Mouse (Mus musculus) midbrain, embryonic 13.5 days (tissue): ENCODE results near the gene Klhl15. TPM values are rescaled to one million over a fixed set of nuclear protein-coding genes. Genes with fewer than 3 reads are reported as not detected.
"Not testable (repeated sequence)": the region's sequence is repeated elsewhere in the genome, so short reads cannot be mapped to it uniquely, and the experiment has no call there.

Experiments used
- ATAC-seq: fragments of 200-750 bp; cut with Nextera tagmentation; 2 replicates; pipeline ENCODE4 v1.8.0; 2017; ENCODE audit warnings: mild to moderate bottlenecking, moderate TSS enrichment, moderate library complexity
- H3K27ac ChIP-seq: fragments of 300-500 bp; sonication (generic); 2 replicates; pipeline ENCODE4 v1.5.1; 2015; ENCODE audit warnings: inconsistent platforms, mild to moderate bottlenecking, moderate library complexity
- H3K27me3 ChIP-seq: fragments of 300-500 bp; sonication (generic); 2 replicates; pipeline ENCODE4 v1.6.1; 2015; ENCODE audit warnings: mild to moderate bottlenecking, inconsistent platforms
- H3K36me3 ChIP-seq: fragments of 300-500 bp; sonication (generic); 2 replicates; pipeline ENCODE4 v1.6.1; 2015; ENCODE audit warnings: mild to moderate bottlenecking, inconsistent platforms
- H3K4me1 ChIP-seq: fragments of 300-500 bp; sonication (generic); replicated peaks from 2 replicates; pipeline ENCODE4 v1.6.1; 2015; ENCODE audit warnings: inconsistent platforms
- H3K4me2 ChIP-seq: fragments of 300-500 bp; sonication (generic); replicated peaks from 2 replicates; pipeline ENCODE4 v1.6.1; 2015; ENCODE audit warnings: moderate library complexity, mild to moderate bottlenecking, inconsistent platforms
- H3K4me3 ChIP-seq: fragments of 300-500 bp; sonication (generic); replicated peaks from 2 replicates; pipeline ENCODE4 v1.5.1; 2015; ENCODE audit warnings: mild to moderate bottlenecking, inconsistent platforms
- H3K9ac ChIP-seq: fragments of 300-500 bp; sonication (generic); replicated peaks from 2 replicates; pipeline ENCODE4 v1.6.1; 2015; ENCODE audit warnings: mild to moderate bottlenecking, inconsistent platforms
- H3K9me3 ChIP-seq: fragments of 300-500 bp; sonication (generic); 2 replicates; pipeline ENCODE4 v1.6.1; 2016; ENCODE audit warnings: mild to moderate bottlenecking, inconsistent platforms
- WGBS: fragments of 180-500 bp; shearing (Covaris S2); methylation state at CpG from one replicate; pipeline ENCODE4 v1.1.7; 2015; 5-methylcytosine and 5-hydroxymethylcytosine counted together
- polyA plus RNA-seq: library from polyadenylated mRNA; unstranded; fragments of >200 nt; fragmentation: Nextera tagmentation; extraction: Ambion mirVana; gene quantifications from 2 replicates; pipeline ENCODE4 v1.2.1, GENCODE M21; 2015

The Klhl15 gene
- 10.5 and 11.1 TPM in 2 replicates for polyA plus RNA-seq

DNA sequence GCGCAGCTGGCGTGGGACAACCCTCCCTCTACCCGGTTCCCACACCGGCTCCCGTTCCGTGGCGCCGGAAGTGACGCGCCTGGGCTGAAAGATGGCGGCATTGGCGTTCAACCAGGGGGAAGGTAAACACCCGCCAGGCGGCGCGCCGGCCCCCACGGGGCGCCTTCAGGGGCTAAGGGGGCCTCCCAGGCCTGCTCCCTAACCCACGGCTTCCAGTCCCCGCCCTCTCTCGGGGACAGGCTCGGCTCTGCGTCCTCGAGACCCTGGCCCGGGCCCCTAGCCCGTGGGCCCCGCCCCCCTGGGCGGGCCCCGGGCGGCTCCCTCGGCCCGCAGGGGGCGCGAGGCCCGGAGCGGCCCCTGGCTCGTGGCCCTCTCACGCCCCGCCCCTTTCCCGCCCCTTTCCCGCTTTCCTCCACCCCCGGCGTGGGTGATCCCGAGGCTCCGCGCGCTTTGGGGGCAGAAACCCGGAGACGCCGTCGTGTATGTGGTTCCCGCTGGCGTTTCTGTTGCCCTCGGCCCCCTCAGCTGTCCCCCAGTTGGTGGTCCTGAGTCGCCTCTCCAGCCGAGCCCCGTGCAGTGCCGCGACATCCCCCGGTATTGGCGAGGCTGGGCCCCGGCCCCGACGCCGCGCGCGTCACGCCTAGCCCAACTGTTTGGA, at the start of gene Klhl15:
Klhl15 (plus strand) TSS at position 68 of the 658 bp plus-strand sequence.
- Histone ChIP-seq H3K36me3 (no peaks in the 10 kb centered on the region), H3K4me1 (no peaks in the 10 kb centered on the region), H3K27ac (peak within 1 kb of the TSS; percentile 89), H3K9ac (peak within 1 kb of the TSS; percentile 74), H3K27me3 (peaks cover 89% of the 10 kb centered on the region), H3K9me3 (no peaks in the 10 kb centered on the region), H3K4me2 (peak within 1 kb of the TSS; percentile 54), H3K4me3 (peak within 1 kb of the TSS; percentile 66)
- peak; percentile 98 for ATAC-seq
- WGBS = 18% methylated on average over 39 of the region's 70 CpGs

DNA sequence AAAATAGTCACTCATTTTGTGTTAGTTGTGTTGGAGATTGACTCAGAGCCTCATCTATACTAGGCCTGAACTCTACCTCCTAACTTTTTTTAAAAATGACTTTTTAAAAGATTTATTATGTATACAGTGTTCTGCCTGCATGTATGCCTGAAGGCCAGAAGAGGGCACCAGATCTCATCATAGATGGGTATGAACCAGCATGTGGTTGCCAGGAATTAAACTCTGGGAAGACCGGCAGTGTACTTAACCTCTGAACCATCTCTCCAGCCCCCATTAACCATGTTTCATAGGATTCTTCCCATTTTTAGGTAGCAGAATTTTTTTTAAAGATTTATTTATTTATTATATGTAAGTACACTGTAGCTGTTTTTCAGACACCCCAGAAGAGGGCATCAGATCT, 49.2 kb upstream of the Klhl15 start:
- no peak for ATAC-seq
- H3K4me1 ChIP-seq = 0 out of 2 replicates have a peak, but pooled peaks cover 2% of the 10 kb centered on the region
- H3K27me3 ChIP-seq = peaks cover 37% of the 10 kb centered on the region
- WGBS = 61% methylated on average over 1 of the region's 1 CpGs
- no peak overlapping the region for H3K4me2 ChIP-seq
- H3K9me3 ChIP-seq = no peaks in the 10 kb centered on the region
- H3K27ac ChIP-seq = no peak overlapping the region
- no peak overlapping the region for H3K9ac ChIP-seq
- H3K36me3 ChIP-seq = no peaks in the 10 kb centered on the region
- H3K4me3 ChIP-seq = no peak overlapping the region

DNA sequence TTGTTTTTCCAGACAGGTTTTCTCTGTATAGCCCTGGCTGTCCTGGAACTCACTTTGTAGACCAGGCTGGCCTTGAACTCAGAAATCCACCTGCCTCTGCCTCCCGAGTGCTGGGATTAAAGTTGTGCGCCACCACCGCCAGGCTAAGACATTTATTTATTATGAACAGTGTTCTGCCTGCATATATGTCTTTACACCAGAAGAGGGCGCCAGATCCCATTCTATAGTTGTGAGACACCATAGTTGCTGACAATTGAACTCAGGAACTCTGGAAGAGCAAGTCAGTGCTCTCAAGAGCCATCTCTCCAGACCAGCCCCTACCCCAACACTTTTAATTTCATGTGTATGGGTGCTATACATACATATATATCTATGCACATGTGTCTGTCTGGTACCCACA, 40.5 kb upstream of the Klhl15 start:
- not testable (repeated sequence) for H3K4me1 ChIP-seq, ATAC-seq, H3K27me3 ChIP-seq, H3K4me3 ChIP-seq, H3K4me2 ChIP-seq, H3K27ac ChIP-seq, H3K9me3 ChIP-seq, H3K9ac ChIP-seq
- peaks cover 57% of the 10 kb centered on the region for H3K36me3 ChIP-seq
- 71% methylated on average over 4 of the region's 4 CpGs for WGBS

DNA sequence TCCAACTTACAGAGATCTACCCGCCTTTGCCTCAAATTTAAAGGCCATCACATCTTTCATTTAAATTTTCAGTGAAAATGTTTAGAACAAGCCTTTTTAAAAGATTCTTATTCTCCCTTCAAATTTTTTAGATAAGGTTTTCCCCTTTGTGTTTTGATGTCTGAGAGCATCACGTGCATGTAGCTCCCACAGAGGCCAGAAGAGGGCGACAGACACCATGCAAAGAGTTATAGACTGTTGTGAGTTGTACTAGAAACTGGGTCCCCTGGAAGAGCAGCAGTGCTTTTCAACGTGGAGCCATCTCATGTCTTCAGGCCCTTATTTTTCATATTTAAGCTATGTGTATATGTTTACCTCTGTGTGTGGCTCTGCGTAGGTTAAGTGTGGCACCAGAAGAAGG, 36.6 kb upstream of the Klhl15 start:
- no peak overlapping the region for H3K4me3 ChIP-seq
- no peaks in the 10 kb centered on the region for H3K9me3 ChIP-seq
- WGBS = 85% methylated on average over 5 of the region's 5 CpGs
- no peak overlapping the region for H3K27ac ChIP-seq
- H3K27me3 ChIP-seq = no peaks in the 10 kb centered on the region
- no peak overlapping the region for H3K4me2 ChIP-seq
- peaks cover 84% of the 10 kb centered on the region for H3K36me3 ChIP-seq
- H3K9ac ChIP-seq = no peak overlapping the region
- H3K4me1 ChIP-seq = no peaks in the 10 kb centered on the region
- ATAC-seq = no peak

DNA sequence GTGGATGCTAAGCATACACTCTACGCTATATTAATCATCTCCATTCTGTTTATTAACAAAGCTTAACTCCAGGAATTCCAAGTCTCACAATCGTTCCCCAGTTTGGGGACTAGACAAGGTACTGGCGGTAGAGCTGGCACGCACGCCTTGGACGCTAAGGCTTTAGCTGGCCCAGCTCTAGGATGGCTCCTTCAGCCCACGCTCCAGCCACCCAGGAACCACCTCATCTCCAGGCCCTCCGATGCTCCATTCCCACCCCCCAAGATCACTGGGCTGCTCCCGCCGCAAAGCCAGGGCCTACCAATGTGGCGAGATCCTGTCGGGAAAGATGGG, 22.2 kb upstream of the Klhl15 start:
- peak overlapping the region; percentile 77 for H3K9ac ChIP-seq
- H3K27ac ChIP-seq = peak overlapping the region; percentile 77
- H3K4me3 ChIP-seq = peak overlapping the region; percentile 64
- 0% methylated on average over 12 of the region's 12 CpGs for WGBS
- H3K4me2 ChIP-seq = peak overlapping the region; percentile 69
- no peaks in the 10 kb centered on the region; the same call in 1 of the 2 replicates for H3K27me3 ChIP-seq
- no peak for ATAC-seq
- peaks cover 23% of the 10 kb centered on the region for H3K36me3 ChIP-seq
- no peaks in the 10 kb centered on the region for H3K9me3 ChIP-seq
- H3K4me1 ChIP-seq = 0 out of 2 replicates have a peak, but pooled peaks cover 5% of the 10 kb centered on the region

DNA sequence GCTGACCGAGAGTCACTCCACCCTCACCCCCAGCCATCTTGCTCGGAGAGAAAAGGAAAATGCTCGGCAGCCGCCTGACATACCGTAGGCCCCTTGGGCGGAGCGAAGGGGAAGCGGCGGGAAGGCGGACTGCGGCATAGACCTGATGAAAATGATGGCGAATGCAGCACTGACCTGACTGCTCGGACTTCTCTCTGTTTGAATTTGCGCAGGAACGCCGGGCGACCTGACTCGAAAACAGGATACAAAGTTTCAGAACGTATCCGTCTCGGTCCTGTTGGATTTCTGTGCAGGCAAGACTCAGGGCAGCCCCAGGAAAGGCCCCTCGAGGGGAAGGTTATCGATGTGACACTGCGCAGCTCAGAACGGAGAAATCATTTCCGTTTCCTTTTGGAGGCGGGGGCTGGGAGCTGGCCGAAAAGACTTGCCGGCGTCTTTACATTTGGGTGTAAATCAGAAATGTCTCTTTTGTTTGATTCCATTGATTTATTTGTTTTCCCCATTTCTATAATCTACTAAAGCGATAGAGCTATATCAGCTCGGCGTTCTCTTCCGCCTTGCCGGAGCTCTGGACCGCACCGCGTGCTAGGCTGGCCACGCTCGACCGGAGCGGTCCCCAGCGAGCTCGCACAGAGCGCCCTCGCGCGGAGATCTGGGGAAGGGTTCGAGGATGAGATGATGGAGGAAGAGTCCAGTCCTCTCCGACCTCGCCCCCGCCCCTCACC, 21.6 kb upstream of the Klhl15 start, which contains the start of gene Eif2s3x:
Eif2s3x (minus strand) TSS at position 266 of the 725 bp plus-strand sequence.
- Histone ChIP-seq H3K4me1 (0 out of 2 replicates have a peak, but pooled peaks cover 5% of the 10 kb centered on the region), H3K4me3 (peak within 1 kb of the TSS; percentile 64), H3K9ac (peak within 1 kb of the TSS; percentile 77), H3K27me3 (no peaks in the 10 kb centered on the region; the same call in 1 of the 2 replicates), H3K4me2 (peak within 1 kb of the TSS; percentile 69), H3K36me3 (peaks cover 17% of the 10 kb centered on the region), H3K9me3 (no peaks in the 10 kb centered on the region), H3K27ac (peak within 1 kb of the TSS; percentile 77)
- WGBS = under 1% methylated on average over 52 of the region's 52 CpGs
- ATAC-seq = peak; percentile 95

DNA sequence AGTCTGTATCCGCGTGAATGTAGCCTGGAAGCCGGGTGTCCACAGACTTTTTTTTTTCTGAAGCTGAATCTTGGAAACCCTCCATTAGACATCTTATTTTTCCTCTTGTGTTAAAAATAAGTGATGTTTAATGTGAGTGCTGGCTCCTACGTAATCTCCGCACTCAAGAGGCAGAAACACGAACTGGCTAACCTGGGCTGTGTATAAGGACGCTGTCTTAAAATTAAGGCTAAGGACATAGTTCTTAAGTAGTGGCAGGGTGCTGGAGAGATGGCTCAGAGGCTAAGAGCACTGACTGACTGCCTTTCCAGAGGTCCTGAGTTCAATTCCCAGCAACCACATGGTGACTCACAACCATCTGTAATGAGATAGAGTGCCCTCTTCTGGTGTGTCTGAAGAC, 21.0 kb upstream of the Klhl15 start:
- 14% methylated on average over 7 of the region's 7 CpGs for WGBS
- peak; percentile 49; the same call in 1 of the 2 replicates for ATAC-seq
- peaks cover 11% of the 10 kb centered on the region for H3K36me3 ChIP-seq
- peak overlapping the region; percentile 69 for H3K4me2 ChIP-seq
- no peaks in the 10 kb centered on the region for H3K9me3 ChIP-seq
- peak overlapping the region; percentile 53; the same call in 1 of the 2 replicates for H3K9ac ChIP-seq
- 0 out of 2 replicates have a peak, but pooled peaks cover 5% of the 10 kb centered on the region for H3K4me1 ChIP-seq
- peak overlapping the region; percentile 64 for H3K4me3 ChIP-seq
- peak overlapping the region; percentile 77 for H3K27ac ChIP-seq
- no peaks in the 10 kb centered on the region; the same call in 1 of the 2 replicates for H3K27me3 ChIP-seq

DNA sequence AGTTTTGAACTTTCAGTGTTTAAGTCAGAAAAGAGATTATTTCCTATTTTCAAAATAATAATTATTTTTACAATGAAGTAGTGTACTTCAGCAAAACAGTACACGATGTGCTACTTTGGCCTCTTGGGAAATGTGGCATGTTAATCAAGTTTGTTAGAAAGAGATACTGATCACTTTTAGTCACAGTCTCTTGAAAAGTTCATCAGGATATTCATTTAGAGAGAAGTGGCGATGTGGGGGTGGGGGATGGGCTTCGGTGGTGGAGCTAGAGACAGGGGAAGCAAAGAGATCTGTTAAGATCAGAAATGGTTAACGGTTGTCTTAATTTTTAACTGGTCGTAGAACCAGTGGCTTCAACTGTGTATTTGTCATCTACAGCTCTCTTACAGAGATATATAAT, 967 bp upstream of the Klhl15 start:
- 40% methylated on average over 5 of the region's 5 CpGs for WGBS
- Histone ChIP-seq H3K4me2 (no peak overlapping the region), H3K27me3 (peaks cover 80% of the 10 kb centered on the region), H3K27ac (no peak overlapping the region), H3K4me3 (no peak overlapping the region), H3K9ac (no peak overlapping the region), H3K4me1 (no peaks in the 10 kb centered on the region), H3K36me3 (no peaks in the 10 kb centered on the region), H3K9me3 (no peaks in the 10 kb centered on the region)
- no peak for ATAC-seq

DNA sequence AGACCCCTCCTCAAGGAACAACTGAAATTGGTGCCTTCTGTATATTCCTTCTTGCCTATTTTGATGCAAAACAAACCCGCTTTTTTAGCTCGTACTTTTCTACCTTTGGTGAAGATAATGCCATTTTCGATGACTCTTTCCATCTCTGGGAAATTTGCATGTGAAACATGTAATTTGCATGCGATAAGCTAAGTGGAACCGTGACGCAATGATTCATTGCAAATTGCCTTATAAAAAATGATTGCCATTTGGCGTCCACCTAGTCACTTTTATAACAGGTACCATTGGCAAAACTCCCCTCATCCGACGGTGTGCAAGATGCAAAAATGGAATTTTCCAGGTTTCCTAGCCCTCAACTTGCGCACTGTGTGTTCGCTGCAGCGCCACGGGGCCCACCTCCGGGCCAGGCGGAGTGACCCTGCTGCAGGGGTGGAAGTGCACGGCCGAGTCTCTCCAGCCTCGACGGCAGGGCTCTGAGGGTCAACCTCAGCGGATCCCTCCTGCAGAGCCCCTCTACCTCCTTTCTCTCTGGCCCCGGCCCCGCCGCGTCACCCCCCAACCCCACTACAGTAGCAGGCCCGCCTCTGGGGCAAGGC, 365 bp upstream of the Klhl15 start:
- Histone ChIP-seq H3K27ac (peak overlapping the region; percentile 89), H3K27me3 (peaks cover 85% of the 10 kb centered on the region), H3K4me1 (no peaks in the 10 kb centered on the region), H3K9me3 (no peaks in the 10 kb centered on the region), H3K4me3 (peak overlapping the region; percentile 66), H3K4me2 (peak overlapping the region; percentile 54), H3K9ac (peak overlapping the region; percentile 74), H3K36me3 (no peaks in the 10 kb centered on the region)
- 14% methylated on average over 25 of the region's 25 CpGs for WGBS
- ATAC-seq = no peak

DNA sequence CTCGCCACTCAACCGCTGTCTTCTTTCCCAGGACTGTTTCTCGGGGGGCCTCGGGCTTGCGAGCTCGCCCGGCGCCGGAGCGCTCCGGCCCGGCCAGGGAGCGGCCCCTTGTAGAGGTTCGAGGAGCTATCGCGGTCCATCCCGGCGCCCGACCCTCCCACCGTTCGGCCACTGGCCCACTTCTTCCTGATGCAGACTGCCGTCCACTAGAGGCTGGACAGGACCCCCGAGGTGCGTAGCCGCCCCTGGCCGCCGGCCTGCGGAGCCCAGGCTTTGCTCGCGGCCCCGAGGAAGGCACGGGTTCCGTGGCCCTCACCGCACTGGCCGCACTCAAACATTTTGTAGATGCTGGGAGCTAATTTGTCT, 774 bp downstream of the Klhl15 start:
- Histone ChIP-seq H3K4me3 (peak overlapping the region; percentile 66), H3K27me3 (peaks cover 85% of the 10 kb centered on the region), H3K36me3 (no peaks in the 10 kb centered on the region), H3K9ac (peak overlapping the region; percentile 74), H3K27ac (peak overlapping the region; percentile 89), H3K9me3 (no peaks in the 10 kb centered on the region), H3K4me1 (no peaks in the 10 kb centered on the region), H3K4me2 (peak overlapping the region; percentile 54)
- ATAC-seq = peak; percentile 46
- 21% methylated on average over 35 of the region's 35 CpGs for WGBS

DNA sequence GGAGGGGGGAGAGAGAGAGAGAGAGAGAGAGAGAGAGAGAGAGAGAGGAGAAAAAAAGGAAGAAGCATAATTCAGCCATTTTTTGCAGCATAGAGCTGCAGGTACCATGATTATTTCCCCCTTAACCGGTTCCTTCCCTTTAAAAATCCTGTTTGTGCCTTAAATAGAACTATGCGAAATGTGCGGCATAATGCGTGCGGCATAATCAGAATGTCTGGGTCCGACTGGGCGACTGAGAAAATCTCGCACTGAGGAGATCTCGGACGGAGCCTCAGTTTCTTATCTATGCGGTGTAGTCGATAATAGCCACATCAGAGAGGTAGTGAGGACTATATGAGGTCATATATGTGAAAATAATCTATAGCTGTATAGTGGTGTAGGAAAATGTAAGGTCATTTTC, 1.2 kb downstream of the Klhl15 start:
- H3K4me1 ChIP-seq = no peaks in the 10 kb centered on the region
- H3K27me3 ChIP-seq = peaks cover 83% of the 10 kb centered on the region
- H3K9ac ChIP-seq = peak overlapping the region; percentile 74
- no peak overlapping the region for H3K27ac ChIP-seq
- ATAC-seq = peak; percentile 11; the same call in 1 of the 2 replicates
- WGBS = 28% methylated on average over 12 of the region's 12 CpGs
- no peaks in the 10 kb centered on the region for H3K36me3 ChIP-seq
- peak overlapping the region; percentile 66 for H3K4me3 ChIP-seq
- no peaks in the 10 kb centered on the region for H3K9me3 ChIP-seq
- H3K4me2 ChIP-seq = peak overlapping the region; percentile 54

DNA sequence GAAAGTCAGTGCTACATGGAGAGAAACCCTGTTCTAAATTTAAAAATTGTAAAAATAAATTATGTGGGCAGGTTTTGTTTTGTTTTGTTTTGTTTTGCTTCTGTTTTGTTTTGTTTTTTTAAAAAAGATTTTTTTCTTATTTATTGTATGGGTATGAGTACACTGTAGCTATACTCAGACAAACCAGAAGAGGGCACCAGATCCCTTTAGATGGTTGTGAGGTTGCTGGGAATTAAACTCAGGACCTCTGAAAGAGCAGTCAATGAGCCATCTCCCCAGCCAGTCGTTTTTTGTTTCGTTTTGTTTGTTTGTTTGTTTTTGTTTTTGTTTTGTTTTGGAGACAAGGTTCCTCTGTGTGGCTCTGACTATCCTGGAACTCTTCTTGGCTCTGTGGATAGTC, 54.5 kb downstream of the Klhl15 start:
- no peak overlapping the region for H3K9ac ChIP-seq
- no peaks in the 10 kb centered on the region for H3K36me3 ChIP-seq
- no peaks in the 10 kb centered on the region for H3K4me1 ChIP-seq
- H3K4me3 ChIP-seq = no peak overlapping the region
- no peak overlapping the region for H3K4me2 ChIP-seq
- 0% methylated on average over 2 of the region's 2 CpGs for WGBS
- H3K9me3 ChIP-seq = no peaks in the 10 kb centered on the region
- ATAC-seq = no peak
- H3K27ac ChIP-seq = no peak overlapping the region
- H3K27me3 ChIP-seq = peaks cover 70% of the 10 kb centered on the region
